Mouse (Mus musculus): ENCODE measurements around the gene Pnpla8. TPM values are rescaled to one million over a fixed set of nuclear protein-coding genes. Genes with fewer than 3 reads are reported as not detected.
A peak's percentile ranks its signal among the peaks of the same experiment; 100 is the strongest.
"Not testable (repeated sequence)": the region's sequence is repeated elsewhere in the genome, so short reads cannot be mapped to it uniquely, and the experiment has no call there.

Gene Pnpla8
- polyA plus RNA-seq (2012; rRNA removed): 2.8 and 3.8 TPM in 2 replicates

DNA sequence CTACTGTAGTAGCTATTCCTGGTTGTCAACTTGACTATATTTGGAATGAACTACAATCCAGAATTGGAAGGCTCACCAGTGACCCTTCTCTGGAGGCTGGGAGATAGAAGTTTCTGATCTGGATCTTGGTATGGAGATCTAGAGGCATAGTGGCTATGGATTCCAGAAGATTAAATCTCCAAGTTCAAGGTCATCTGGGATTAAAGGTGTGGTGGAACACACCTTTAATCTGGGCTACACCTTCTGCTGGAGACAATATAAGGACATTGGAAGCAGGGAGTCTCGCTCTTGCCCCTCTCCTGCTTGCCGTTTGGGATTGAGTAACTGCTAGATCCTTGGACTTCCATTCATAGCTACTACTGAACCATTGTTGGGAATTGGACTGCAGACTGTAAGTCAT is at the start of gene Pnpla8:
Gene Pnpla8, plus strand, starts transcription at position 301 of the 400 bp plus-strand sequence.
- H3K27me3 ChIP-seq (ENCODE audit: control insufficient read depth, insufficient read depth, low read length); H3K36me3 ChIP-seq (ENCODE audit: control insufficient read depth, insufficient read depth, low read length); H3K27ac ChIP-seq (ENCODE audit: insufficient read depth, low read depth, low read length); H3K4me1 ChIP-seq (ENCODE audit: control insufficient read depth, insufficient read depth, insufficient read length, low read length): not testable (repeated sequence)
- H3K4me3 ChIP-seq (ENCODE audit: low read depth, low read length): peak within 1 kb of the TSS; percentile 82
- WGBS: 91% methylated on average over 2 of the region's 2 CpGs

DNA sequence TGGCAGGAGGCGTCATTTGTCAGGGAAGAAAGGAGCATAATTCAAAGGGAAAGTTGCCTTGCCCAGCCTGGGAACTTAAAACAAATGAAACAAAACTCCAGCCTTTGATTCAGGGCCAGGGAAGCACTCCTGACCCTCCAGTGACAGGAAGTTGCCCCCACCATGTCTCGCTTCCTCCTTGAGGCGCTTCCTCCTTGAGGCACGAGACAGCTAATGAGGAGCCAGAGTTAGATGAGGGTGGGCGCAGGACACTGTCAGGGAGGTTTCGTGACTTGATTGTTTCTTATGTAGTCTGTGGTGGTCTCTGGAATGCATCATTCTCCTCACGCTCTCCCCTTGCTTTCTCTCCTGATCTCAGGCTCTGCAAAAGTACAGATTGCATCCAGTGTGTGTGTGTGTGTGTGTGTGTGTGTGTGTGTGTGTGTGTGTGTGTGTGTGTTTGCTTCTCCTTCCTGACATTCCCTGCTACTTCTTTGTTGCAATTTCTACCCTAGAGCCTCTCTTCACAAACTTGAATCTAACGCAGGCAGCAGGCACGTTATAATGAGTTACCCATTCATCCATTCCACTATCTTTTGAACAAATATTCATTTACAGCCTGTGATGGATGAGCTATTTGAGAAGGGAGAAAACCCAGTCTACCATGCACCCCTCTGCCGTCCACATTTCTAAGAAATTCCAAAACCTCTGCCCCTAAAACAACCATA is 44.7 kb upstream of the Pnpla8 start:
- Histone ChIP-seq H3K36me3 (ENCODE audit: control insufficient read depth, insufficient read depth, low read length) (no peaks in the 10 kb centered on the region), H3K27ac (ENCODE audit: insufficient read depth, low read depth, low read length) (no peak overlapping the region), H3K4me1 (ENCODE audit: control insufficient read depth, insufficient read depth, insufficient read length, low read length) (no peaks in the 10 kb centered on the region), H3K4me3 (ENCODE audit: low read depth, low read length) (no peak overlapping the region), H3K27me3 (ENCODE audit: control insufficient read depth, insufficient read depth, low read length) (no peaks in the 10 kb centered on the region)
- no peak for TF ChIP-seq POLR2A (IDR thresholded peaks at IDR 0.05; ENCODE audit: low read depth, low read length)
- no peak for TF ChIP-seq CTCF (IDR thresholded peaks at IDR 0.05; ENCODE audit: extremely low read depth, insufficient read length, insufficient replicate concordance, low read depth, low read length)
- WGBS: 37% methylated on average over 10 of the region's 10 CpGs

DNA sequence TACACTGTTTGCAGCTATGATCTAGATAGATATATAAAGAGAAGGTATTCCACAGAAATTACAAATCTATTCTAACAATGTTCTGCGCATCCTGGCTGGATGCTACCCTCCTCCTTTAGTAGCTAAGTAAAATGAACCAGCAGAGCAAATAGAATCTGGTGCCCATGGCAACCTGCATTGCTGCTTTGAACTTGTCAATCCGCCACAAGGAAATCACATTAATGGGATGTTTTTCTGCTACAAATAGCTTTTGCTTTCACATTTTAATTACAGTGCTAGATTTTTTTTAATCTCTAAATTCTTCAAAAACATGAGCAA is 44.2 kb upstream of the Pnpla8 start:
- Histone ChIP-seq H3K4me3 (ENCODE audit: low read depth, low read length) (no peak overlapping the region), H3K4me1 (ENCODE audit: control insufficient read depth, insufficient read depth, insufficient read length, low read length) (no peaks in the 10 kb centered on the region), H3K27me3 (ENCODE audit: control insufficient read depth, insufficient read depth, low read length) (no peaks in the 10 kb centered on the region), H3K27ac (ENCODE audit: insufficient read depth, low read depth, low read length) (no peak overlapping the region), H3K36me3 (ENCODE audit: control insufficient read depth, insufficient read depth, low read length) (no peaks in the 10 kb centered on the region)
- WGBS: 70% methylated on average over 2 of the region's 2 CpGs
- no peak for TF ChIP-seq CTCF (IDR thresholded peaks at IDR 0.05; ENCODE audit: extremely low read depth, insufficient read length, insufficient replicate concordance, low read depth, low read length)
- TF ChIP-seq POLR2A (IDR thresholded peaks at IDR 0.05; ENCODE audit: low read depth, low read length): no peak

DNA sequence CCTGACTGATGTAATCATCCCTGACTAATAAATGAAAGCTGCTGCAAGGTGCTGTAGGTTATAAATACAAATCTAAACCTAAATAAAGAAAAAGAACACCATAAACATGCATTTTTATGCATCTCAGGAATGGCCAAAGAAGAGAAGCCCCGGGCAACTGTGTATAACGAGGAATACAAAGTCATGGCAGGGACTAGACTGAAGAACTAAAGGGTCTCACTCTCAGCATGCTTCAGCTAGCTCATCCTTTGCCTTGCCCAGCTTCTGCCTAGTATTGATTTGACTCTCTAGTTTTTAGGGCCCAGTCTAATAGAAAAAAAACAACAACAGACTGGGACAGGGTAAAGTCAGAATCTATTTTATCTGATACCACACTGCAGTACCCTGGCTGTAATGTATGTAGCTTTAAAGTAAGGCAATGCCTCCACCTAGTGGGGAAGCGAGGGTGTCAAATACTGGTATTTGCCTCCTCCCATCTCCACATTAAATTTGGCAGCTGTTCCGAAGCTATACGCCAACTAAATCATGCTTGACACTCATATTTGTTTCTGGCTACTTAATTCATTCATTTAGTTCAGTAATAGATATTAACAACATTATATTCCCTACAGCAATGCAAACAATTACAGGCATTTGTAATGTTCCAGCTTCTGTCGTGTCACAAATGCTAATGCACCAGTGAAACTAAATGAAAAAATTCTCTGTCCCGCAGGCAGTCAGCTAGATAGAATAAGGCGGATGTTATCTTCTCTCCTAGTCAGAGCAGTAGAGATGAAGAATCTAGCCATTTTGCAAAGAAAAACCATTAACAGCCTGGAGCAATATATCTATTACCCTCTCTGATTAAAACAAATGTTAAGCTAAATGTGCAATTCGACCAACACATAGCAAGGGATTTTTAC is 39.8 kb upstream of the Pnpla8 start:
- H3K36me3 ChIP-seq (ENCODE audit: control insufficient read depth, insufficient read depth, low read length): no peaks in the 10 kb centered on the region
- H3K27me3 ChIP-seq (ENCODE audit: control insufficient read depth, insufficient read depth, low read length): no peaks in the 10 kb centered on the region
- H3K4me1 ChIP-seq (ENCODE audit: control insufficient read depth, insufficient read depth, insufficient read length, low read length): no peaks in the 10 kb centered on the region
- TF ChIP-seq CTCF (IDR thresholded peaks at IDR 0.05; ENCODE audit: extremely low read depth, insufficient read length, insufficient replicate concordance, low read depth, low read length) (no peak), POLR2A (IDR thresholded peaks at IDR 0.05; ENCODE audit: low read depth, low read length) (no peak)
- no peak overlapping the region for H3K4me3 ChIP-seq (ENCODE audit: low read depth, low read length)
- 44% methylated on average over 9 of the region's 9 CpGs for WGBS
- H3K27ac ChIP-seq (ENCODE audit: insufficient read depth, low read depth, low read length): no peak overlapping the region

DNA sequence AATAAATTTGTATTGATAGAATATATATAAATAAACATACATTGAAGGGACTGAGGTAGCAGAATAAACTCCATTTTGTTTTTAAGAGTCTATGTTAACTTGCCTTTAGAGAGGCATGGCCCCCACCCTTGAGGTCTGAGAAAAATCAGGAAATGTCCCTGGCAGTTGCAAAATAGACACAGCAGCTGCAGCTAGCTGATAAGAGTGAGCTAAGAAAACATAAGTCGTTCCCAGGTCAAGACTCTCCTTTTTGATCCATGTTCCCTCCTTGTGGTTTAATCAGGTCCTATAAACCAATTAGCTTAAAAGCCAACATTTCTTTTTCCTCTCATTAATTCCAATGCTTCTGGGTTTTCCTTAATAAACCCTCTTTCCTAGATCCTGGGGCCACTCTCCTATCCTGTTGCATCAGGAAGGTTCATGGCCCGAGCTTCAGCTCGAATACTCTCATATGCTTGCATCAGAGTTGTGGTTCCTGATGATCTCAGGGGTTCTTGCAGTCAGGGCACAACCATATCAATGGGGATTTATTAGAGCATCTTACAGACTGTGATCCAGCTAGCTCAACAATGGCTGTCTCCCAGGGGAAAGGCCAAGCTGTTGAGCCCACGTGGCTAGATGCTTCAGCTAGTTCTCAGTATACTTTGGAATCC is 23.2 kb upstream of the Pnpla8 start:
- 18% methylated on average over 4 of the region's 4 CpGs for WGBS
- H3K36me3 ChIP-seq (ENCODE audit: control insufficient read depth, insufficient read depth, low read length): peaks cover 2% of the 10 kb centered on the region; the same call in 1 of the 2 replicates
- TF ChIP-seq POLR2A (IDR thresholded peaks at IDR 0.05; ENCODE audit: low read depth, low read length): no peak
- TF ChIP-seq CTCF (IDR thresholded peaks at IDR 0.05; ENCODE audit: extremely low read depth, insufficient read length, insufficient replicate concordance, low read depth, low read length): no peak

DNA sequence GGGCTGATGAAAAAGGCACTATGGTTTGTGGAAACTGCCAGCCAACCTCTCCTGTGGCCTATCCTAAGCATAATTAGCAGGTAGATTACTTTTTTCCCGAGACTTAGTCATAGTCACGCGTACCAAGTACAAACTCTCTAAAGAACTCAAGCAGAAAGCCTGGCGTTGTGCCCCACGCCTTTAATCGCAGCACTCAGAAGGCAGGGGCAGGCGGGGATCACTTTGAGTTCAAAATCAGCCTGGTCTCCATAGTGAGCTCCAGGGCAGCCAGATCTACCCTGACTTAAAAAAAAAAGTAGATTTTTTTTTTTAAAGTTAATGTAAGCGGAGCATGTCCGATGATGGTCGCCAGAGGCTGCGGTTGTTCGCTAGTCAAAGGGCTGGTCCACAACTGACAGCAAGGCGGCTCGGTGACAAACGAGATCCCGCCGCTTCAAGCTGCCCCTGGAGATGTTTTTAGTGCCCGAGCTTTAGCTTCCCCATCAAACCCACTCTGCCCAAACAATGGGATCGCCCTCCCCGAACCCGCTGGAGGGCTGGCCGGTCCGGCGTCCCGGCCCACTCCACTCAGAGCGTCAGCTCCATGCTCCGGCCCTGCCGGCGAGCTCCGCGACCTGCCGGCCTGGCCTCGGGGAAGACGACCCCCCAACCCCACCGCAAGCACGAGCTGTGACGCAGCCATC is 11.9 kb upstream of the Pnpla8 start:
- peak overlapping the region; percentile 81 for H3K4me3 ChIP-seq (ENCODE audit: low read depth, low read length)
- H3K27me3 ChIP-seq (ENCODE audit: control insufficient read depth, insufficient read depth, low read length): no peaks in the 10 kb centered on the region
- peaks cover 9% of the 10 kb centered on the region for H3K36me3 ChIP-seq (ENCODE audit: control insufficient read depth, insufficient read depth, low read length)
- TF ChIP-seq POLR2A (IDR thresholded peaks at IDR 0.05; ENCODE audit: low read depth, low read length): no peak
- peak; percentile 20; the same call in 1 of the 2 replicates for TF ChIP-seq CTCF (IDR thresholded peaks at IDR 0.05; ENCODE audit: extremely low read depth, insufficient read length, insufficient replicate concordance, low read depth, low read length)
- peak overlapping the region; percentile 70 for H3K27ac ChIP-seq (ENCODE audit: insufficient read depth, low read depth, low read length)
- no peaks in the 10 kb centered on the region; the same call in 1 of the 2 replicates for H3K4me1 ChIP-seq (ENCODE audit: control insufficient read depth, insufficient read depth, insufficient read length, low read length)
- WGBS: under 1% methylated on average over 37 of the region's 37 CpGs

More for the DNA sequence above, 23.2 kb upstream of the Pnpla8 start:
- Histone ChIP-seq H3K27ac (ENCODE audit: insufficient read depth, low read depth, low read length) (no peak overlapping the region), H3K4me3 (ENCODE audit: low read depth, low read length) (no peak overlapping the region), H3K4me1 (ENCODE audit: control insufficient read depth, insufficient read depth, insufficient read length, low read length) (no peaks in the 10 kb centered on the region), H3K27me3 (ENCODE audit: control insufficient read depth, insufficient read depth, low read length) (no peaks in the 10 kb centered on the region)

Measured in small intestine, adult 2 months (tissue).